In the genomic region with DNA sequence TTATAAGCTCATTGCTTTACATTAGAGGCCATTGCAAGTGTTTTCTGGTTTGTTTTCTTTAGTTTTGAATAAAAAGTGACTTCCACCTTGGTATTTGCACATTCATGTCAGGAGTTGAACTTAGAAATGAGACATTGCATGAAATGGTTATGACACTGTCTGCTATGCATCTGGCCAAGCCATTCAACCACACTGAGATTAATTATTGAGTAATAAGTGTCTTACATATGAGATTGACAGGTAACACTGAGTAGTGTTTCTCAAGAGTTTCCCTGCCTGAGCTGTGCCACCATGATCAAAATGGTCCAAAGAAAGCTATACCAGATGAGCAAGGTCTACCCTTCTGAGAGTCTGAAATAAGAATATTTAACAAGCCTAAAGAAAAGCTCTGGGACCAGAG, we compare ENCODE assay signal across 24 mouse cellular contexts.
DNase-seq lines count a peak whose midpoint lies in the region; ATAC-seq and TF ChIP-seq lines count a peak whose summit lies in the region.
"Had no signal": no experiment of that assay in that cellular context is flagged by ENCODE, and none has a peak within 500 bp of the region (broad histone marks: within the 10 kb centered on the region; RNA-seq: fewer than 3 reads in every experiment).

No protein-coding gene starts in this region.

- H3K9me3 ChIP-seq in forebrain, postnatal 0 days (ENCODE audit: low read length) = no peaks in the 10 kb centered on the region
- H3K9me3 ChIP-seq in forebrain, embryonic 13.5 days (replicated peaks) = no peaks in the 10 kb centered on the region
- no peaks in the 10 kb centered on the region for H3K9me3 ChIP-seq in heart, embryonic 11.5 days (replicated peaks; ENCODE audit: control insufficient read depth, low read length)
- H3K9me3 ChIP-seq: embryonic facial prominence, embryonic 12.5 days; embryonic facial prominence, embryonic 15.5 days; forebrain, embryonic 15.5 days; G1E; heart, embryonic 12.5 days; heart, embryonic 15.5 days; hindbrain, embryonic 10.5 days; hindbrain, embryonic 15.5 days had no signal

- DNase-seq in forebrain, postnatal 0 days = no peak
- DNase-seq in layer of hippocampus, adult 2 months (ENCODE audit: low spot score in 2 of 2) = no peak
- DNase-seq in layer of hippocampus, adult 8-10 months (ENCODE audit: low spot score in 2 of 2) = no peak
- DNase-seq in 416B (ENCODE audit: low read depth) = peak; percentile 19
- DNase-seq in right cerebral cortex, postnatal 25 days = no peak
- DNase-seq: adrenal gland, postnatal 10 days; adrenal gland, postnatal 36 days; B cell, adult 2 months; gastrocnemius, postnatal 10 days; gastrocnemius, postnatal 36 days had no signal

- no peak overlapping the region for H3K4me3 ChIP-seq in forebrain, postnatal 0 days (ENCODE audit: low read depth, low read length)
- no peak overlapping the region for H3K4me3 ChIP-seq in forebrain, embryonic 13.5 days
- no peak overlapping the region for H3K4me3 ChIP-seq in layer of hippocampus, adult 2 months
- H3K4me3 ChIP-seq in heart, embryonic 11.5 days (ENCODE audit: low read depth, low read length) = no peak overlapping the region
- H3K4me3 ChIP-seq: embryonic facial prominence, embryonic 12.5 days; embryonic facial prominence, embryonic 15.5 days; forebrain, embryonic 15.5 days; heart, embryonic 12.5 days; heart, embryonic 15.5 days; hindbrain, embryonic 10.5 days; hindbrain, embryonic 15.5 days had no signal

- no peaks in the 10 kb centered on the region for H3K27me3 ChIP-seq in forebrain, postnatal 0 days (ENCODE audit: insufficient read depth, low read length)
- H3K27me3 ChIP-seq in forebrain, embryonic 13.5 days = no peaks in the 10 kb centered on the region
- H3K27me3 ChIP-seq in heart, embryonic 11.5 days (ENCODE audit: control insufficient read depth, insufficient read depth, low read length) = no peaks in the 10 kb centered on the region
- H3K27me3 ChIP-seq: CH12.LX; embryonic facial prominence, embryonic 12.5 days; embryonic facial prominence, embryonic 15.5 days; forebrain, embryonic 15.5 days; heart, embryonic 12.5 days; heart, embryonic 15.5 days; hindbrain, embryonic 15.5 days had no signal

- H3K36me3 ChIP-seq in forebrain, postnatal 0 days (ENCODE audit: insufficient read depth) = no peaks in the 10 kb centered on the region
- H3K36me3 ChIP-seq in forebrain, embryonic 13.5 days (ENCODE audit: poor library complexity, severe bottlenecking) = no peaks in the 10 kb centered on the region
- no peaks in the 10 kb centered on the region for H3K36me3 ChIP-seq in heart, embryonic 11.5 days (ENCODE audit: control insufficient read depth, insufficient read depth, low read length)
- H3K36me3 ChIP-seq: embryonic facial prominence, embryonic 12.5 days; embryonic facial prominence, embryonic 15.5 days; forebrain, embryonic 15.5 days; G1E; heart, embryonic 12.5 days; heart, embryonic 15.5 days; hindbrain, embryonic 10.5 days; hindbrain, embryonic 15.5 days had no signal

- no peak overlapping the region for H3K4me2 ChIP-seq in forebrain, postnatal 0 days (ENCODE audit: low read depth)
- H3K4me2 ChIP-seq in forebrain, embryonic 13.5 days = no peak overlapping the region
- H3K4me2 ChIP-seq in heart, embryonic 11.5 days = no peak overlapping the region
- H3K4me2 ChIP-seq: embryonic facial prominence, embryonic 12.5 days; embryonic facial prominence, embryonic 15.5 days; forebrain, embryonic 15.5 days; heart, embryonic 12.5 days; heart, embryonic 15.5 days; hindbrain, embryonic 15.5 days had no signal

- ATAC-seq in forebrain, postnatal 0 days = no peak
- no peak for ATAC-seq in forebrain, embryonic 13.5 days
- peak; percentile 23 for ATAC-seq in megakaryocyte, adult 5-6 weeks (ENCODE audit: poor library complexity, severe bottlenecking)
- no peak for ATAC-seq in heart, embryonic 11.5 days (replicated peaks; ENCODE audit: insufficient number of reproducible peaks, low FRiP score, low TSS enrichment)
- ATAC-seq: inflammation-experienced regulatory T-cells, adult 6 months; Patski had no signal

- H3K9ac ChIP-seq in forebrain, postnatal 0 days = no peak overlapping the region
- no peak overlapping the region for H3K9ac ChIP-seq in forebrain, embryonic 13.5 days
- no peak overlapping the region for H3K9ac ChIP-seq in heart, embryonic 11.5 days (ENCODE audit: low read depth, low read length)
- H3K9ac ChIP-seq: embryonic facial prominence, embryonic 12.5 days; embryonic facial prominence, embryonic 15.5 days; forebrain, embryonic 15.5 days; heart, embryonic 12.5 days; heart, embryonic 15.5 days; hindbrain, embryonic 15.5 days had no signal

- H3K27ac ChIP-seq in forebrain, postnatal 0 days (ENCODE audit: low read depth, low read length) = peak overlapping the region; percentile 42; the same call in 1 of the 2 replicates
- H3K27ac ChIP-seq in forebrain, embryonic 13.5 days = no peak overlapping the region
- peak overlapping the region; percentile 86 for H3K27ac ChIP-seq in layer of hippocampus, adult 2 months
- no peak overlapping the region for H3K27ac ChIP-seq in heart, embryonic 11.5 days (ENCODE audit: low read depth, low read length)
- H3K27ac ChIP-seq: embryonic facial prominence, embryonic 12.5 days; embryonic facial prominence, embryonic 15.5 days; forebrain, embryonic 15.5 days; heart, embryonic 15.5 days; hindbrain, embryonic 10.5 days had no signal

- H3K4me1 ChIP-seq in forebrain, postnatal 0 days (ENCODE audit: insufficient read depth) = no peaks in the 10 kb centered on the region; the same call in none of the 2 replicates
- H3K4me1 ChIP-seq in forebrain, embryonic 13.5 days = peaks cover 2% of the 10 kb centered on the region
- H3K4me1 ChIP-seq in heart, embryonic 11.5 days (ENCODE audit: control insufficient read depth, insufficient read depth, low read length) = no peaks in the 10 kb centered on the region
- H3K4me1 ChIP-seq: embryonic facial prominence, embryonic 12.5 days; embryonic facial prominence, embryonic 15.5 days; heart, embryonic 12.5 days; heart, embryonic 15.5 days had no signal

- TF ChIP-seq CTCF in forebrain, postnatal 0 days (IDR thresholded peaks at IDR 0.05; ENCODE audit: low read depth) = no peak
- TF ChIP-seq CTCF in layer of hippocampus, adult 2 months (conservative IDR thresholded peaks at IDR 0.05) = no peak

Comparison
In these comparisons a context has a peak if more than half of its experiments do, and no peak if none do; other contexts are left out.
1. H3K27ac ChIP-seq: peak in forebrain, postnatal 0 days (single experiment) and layer of hippocampus, adult 2 months (single experiment); none in forebrain, embryonic 13.5 days (single experiment) and heart, embryonic 11.5 days (single experiment).